Mouse (Mus musculus): Measurements from ENCODE around the gene Pou2f3.

GRCm38 (mm10) chr9:43227626-43228025 is 17.5 kb upstream of the Pou2f3 start:
- TF ChIP-seq CTCF (IDR thresholded peaks at IDR 0.05; ENCODE audit: low read depth) (no peak), EP300 (IDR thresholded peaks at IDR 0.05; ENCODE audit: low read depth) (no peak)

Data from liver, embryonic 14.5 days (tissue).